Mouse (Mus musculus): ENCODE measurements at regions not wholly inside any gene's neighbourhood (a gene's known extent, or its start where the extent isn't known, plus 50 kb on each side); places are given as distances from the start of the nearest gene placed in this dataset.
A peak's percentile ranks its signal among the peaks of the same experiment; 100 is the strongest.

DNA sequence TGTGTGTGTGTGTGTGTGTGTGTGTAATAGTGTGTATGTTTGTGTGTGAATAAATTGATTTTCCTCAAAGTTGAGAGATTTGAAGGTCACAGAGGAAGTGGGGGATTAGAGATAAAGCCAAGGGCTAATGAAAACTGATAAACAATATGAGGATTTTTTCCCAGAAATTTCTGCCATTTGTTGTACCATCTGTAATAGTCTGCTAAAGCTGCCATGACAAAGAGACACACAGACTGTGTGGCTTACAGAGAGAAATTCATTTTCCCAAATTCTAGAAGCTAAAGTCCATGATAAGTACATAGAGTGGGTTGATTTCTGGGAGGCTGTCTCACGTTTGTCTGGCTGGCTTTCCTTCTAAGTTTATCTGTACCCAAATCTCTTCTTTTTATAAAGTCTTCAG is 259.6 kb downstream of the Ndufa4 start:
- Histone ChIP-seq H3K4me2 (ENCODE audit: low read depth, low read length) (no peak overlapping the region), H3K27me3 (ENCODE audit: control insufficient read depth, insufficient read depth, low read depth, low read length) (no peaks in the 10 kb centered on the region), H3K27ac (ENCODE audit: low read length) (no peak overlapping the region), H3K4me3 (ENCODE audit: low read length) (no peak overlapping the region), H3K36me3 (ENCODE audit: control insufficient read depth, insufficient read depth, low read length) (no peaks in the 10 kb centered on the region), H3K9ac (ENCODE audit: low read length) (no peak overlapping the region), H3K9me3 (ENCODE audit: control insufficient read depth, low read length) (no peaks in the 10 kb centered on the region), H3K4me1 (replicated peaks; ENCODE audit: control insufficient read depth, insufficient read depth, low read length) (no peaks in the 10 kb centered on the region)
- ATAC-seq (ENCODE audit: low read depth), result no peak
- WGBS, result 30% methylated on average over 1 of the region's 1 CpGs

DNA sequence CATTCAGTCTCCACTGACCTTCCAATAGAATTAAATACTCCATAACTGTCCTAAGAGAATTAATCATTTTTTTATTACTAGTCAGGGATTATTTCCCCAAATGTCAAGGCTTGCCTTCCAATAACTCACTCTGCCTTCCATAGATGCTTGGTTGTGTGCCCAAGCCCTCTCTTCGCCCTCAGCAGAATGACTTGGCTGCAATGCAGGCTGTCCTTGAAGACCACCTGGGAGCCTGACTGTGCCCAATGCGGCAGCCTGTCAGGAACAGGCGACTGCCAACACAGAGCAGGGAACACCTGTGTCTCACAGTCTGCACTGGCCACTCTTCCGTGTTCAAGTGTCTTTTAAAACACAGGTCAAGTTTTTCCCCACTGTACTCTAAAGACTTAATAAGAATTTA is 294.0 kb downstream of the Ndufa4 start:
- no peaks in the 10 kb centered on the region for H3K9me3 ChIP-seq (ENCODE audit: control insufficient read depth, low read length)
- no peak overlapping the region for H3K4me2 ChIP-seq (ENCODE audit: low read depth, low read length)
- no peaks in the 10 kb centered on the region for H3K4me1 ChIP-seq (replicated peaks; ENCODE audit: control insufficient read depth, insufficient read depth, low read length)
- 69% methylated on average over 4 of the region's 4 CpGs for WGBS
- H3K4me3 ChIP-seq (ENCODE audit: low read length), result no peak overlapping the region
- no peaks in the 10 kb centered on the region for H3K27me3 ChIP-seq (ENCODE audit: control insufficient read depth, insufficient read depth, low read depth, low read length)
- no peak for ATAC-seq (ENCODE audit: low read depth)
- H3K9ac ChIP-seq (ENCODE audit: low read length), result no peak overlapping the region
- no peaks in the 10 kb centered on the region for H3K36me3 ChIP-seq (ENCODE audit: control insufficient read depth, insufficient read depth, low read length)
- H3K27ac ChIP-seq (ENCODE audit: low read length), result no peak overlapping the region

DNA sequence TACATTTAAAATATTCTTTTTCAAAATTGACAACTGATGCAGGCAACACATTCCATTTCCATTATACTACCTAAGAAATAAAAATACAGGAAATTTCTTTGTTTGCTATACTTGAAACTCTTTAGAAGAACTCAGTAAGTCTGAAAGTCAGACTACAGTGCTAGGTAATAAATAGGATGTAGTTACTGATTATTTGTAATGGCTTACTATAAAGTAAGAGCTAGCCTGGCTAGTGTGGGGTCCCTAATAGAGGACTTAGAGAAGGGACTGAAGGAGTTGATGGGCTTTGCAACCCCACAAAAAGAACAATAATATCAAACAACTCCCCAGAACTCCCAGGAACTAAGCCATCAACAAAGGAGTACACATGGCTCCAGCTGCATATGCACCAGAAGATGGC is 299.1 kb downstream of the Ndufa4 start:
- ATAC-seq (ENCODE audit: low read depth), result no peak
- no peak overlapping the region for H3K4me3 ChIP-seq (ENCODE audit: low read length)
- no peaks in the 10 kb centered on the region for H3K36me3 ChIP-seq (ENCODE audit: control insufficient read depth, insufficient read depth, low read length)
- no peaks in the 10 kb centered on the region for H3K27me3 ChIP-seq (ENCODE audit: control insufficient read depth, insufficient read depth, low read depth, low read length)
- no peak overlapping the region for H3K27ac ChIP-seq (ENCODE audit: low read length)
- no peak overlapping the region for H3K4me2 ChIP-seq (ENCODE audit: low read depth, low read length)
- no peaks in the 10 kb centered on the region for H3K4me1 ChIP-seq (replicated peaks; ENCODE audit: control insufficient read depth, insufficient read depth, low read length)
- no peaks in the 10 kb centered on the region for H3K9me3 ChIP-seq (ENCODE audit: control insufficient read depth, low read length)
- H3K9ac ChIP-seq (ENCODE audit: low read length), result no peak overlapping the region

- no peak overlapping the region for H3K9ac ChIP-seq (ENCODE audit: low read length)
- H3K4me3 ChIP-seq (ENCODE audit: low read length), result no peak overlapping the region
- H3K27ac ChIP-seq (ENCODE audit: low read length), result no peak overlapping the region
- H3K4me2 ChIP-seq (ENCODE audit: low read depth, low read length), result no peak overlapping the region
- no peaks in the 10 kb centered on the region for H3K9me3 ChIP-seq (ENCODE audit: control insufficient read depth, low read length)
- H3K36me3 ChIP-seq (ENCODE audit: control insufficient read depth, insufficient read depth, low read length), result no peaks in the 10 kb centered on the region
- H3K27me3 ChIP-seq (ENCODE audit: control insufficient read depth, insufficient read depth, low read depth, low read length), result no peaks in the 10 kb centered on the region
- ATAC-seq (ENCODE audit: low read depth), result no peak
- 63% methylated on average over 2 of the region's 2 CpGs for WGBS
- H3K4me1 ChIP-seq (replicated peaks; ENCODE audit: control insufficient read depth, insufficient read depth, low read length), result no peaks in the 10 kb centered on the region
Observed at GRCm38 (mm10) chr6:11607696-11608095, 299.6 kb downstream of the Ndufa4 start.

- Histone ChIP-seq H3K27me3 (ENCODE audit: control insufficient read depth, insufficient read depth, low read depth, low read length) (no peaks in the 10 kb centered on the region), H3K4me1 (replicated peaks; ENCODE audit: control insufficient read depth, insufficient read depth, low read length) (no peaks in the 10 kb centered on the region), H3K9ac (ENCODE audit: low read length) (no peak overlapping the region), H3K27ac (ENCODE audit: low read length) (no peak overlapping the region), H3K4me2 (ENCODE audit: low read depth, low read length) (no peak overlapping the region), H3K36me3 (ENCODE audit: control insufficient read depth, insufficient read depth, low read length) (no peaks in the 10 kb centered on the region), H3K4me3 (ENCODE audit: low read length) (no peak overlapping the region), H3K9me3 (ENCODE audit: control insufficient read depth, low read length) (no peaks in the 10 kb centered on the region)
- WGBS, result 88% methylated on average over 3 of the region's 3 CpGs
- ATAC-seq (ENCODE audit: low read depth), result no peak
Observed at GRCm38 (mm10) chr6:11606055-11606454, 301.2 kb downstream of the Ndufa4 start.

DNA sequence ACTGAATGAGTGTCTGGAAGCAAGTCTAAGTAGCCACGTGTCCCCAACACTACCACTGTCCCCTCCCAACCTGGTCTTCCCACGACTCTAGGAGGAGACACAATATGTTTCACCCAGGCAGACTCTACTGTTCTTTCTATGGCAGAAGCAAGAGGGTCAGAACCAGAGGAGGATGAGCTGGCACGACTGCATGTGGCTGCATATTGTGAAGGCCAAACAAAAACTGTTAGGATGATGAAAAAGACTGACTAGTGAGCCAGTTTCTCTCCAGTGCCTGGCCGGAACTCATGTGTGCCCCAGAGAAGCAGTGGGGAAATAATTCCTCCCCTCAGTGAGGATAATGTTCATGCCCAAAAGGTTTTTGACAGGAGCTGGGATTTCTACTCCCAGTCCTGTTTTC is 301.8 kb downstream of the Ndufa4 start:
- Histone ChIP-seq H3K9ac (ENCODE audit: low read length) (no peak overlapping the region), H3K36me3 (ENCODE audit: control insufficient read depth, insufficient read depth, low read length) (no peaks in the 10 kb centered on the region), H3K9me3 (ENCODE audit: control insufficient read depth, low read length) (no peaks in the 10 kb centered on the region), H3K4me3 (ENCODE audit: low read length) (no peak overlapping the region), H3K27me3 (ENCODE audit: control insufficient read depth, insufficient read depth, low read depth, low read length) (no peaks in the 10 kb centered on the region), H3K4me1 (replicated peaks; ENCODE audit: control insufficient read depth, insufficient read depth, low read length) (no peaks in the 10 kb centered on the region), H3K27ac (ENCODE audit: low read length) (no peak overlapping the region), H3K4me2 (ENCODE audit: low read depth, low read length) (no peak overlapping the region)
- 64% methylated on average over 4 of the region's 4 CpGs for WGBS
- no peak for ATAC-seq (ENCODE audit: low read depth)

DNA sequence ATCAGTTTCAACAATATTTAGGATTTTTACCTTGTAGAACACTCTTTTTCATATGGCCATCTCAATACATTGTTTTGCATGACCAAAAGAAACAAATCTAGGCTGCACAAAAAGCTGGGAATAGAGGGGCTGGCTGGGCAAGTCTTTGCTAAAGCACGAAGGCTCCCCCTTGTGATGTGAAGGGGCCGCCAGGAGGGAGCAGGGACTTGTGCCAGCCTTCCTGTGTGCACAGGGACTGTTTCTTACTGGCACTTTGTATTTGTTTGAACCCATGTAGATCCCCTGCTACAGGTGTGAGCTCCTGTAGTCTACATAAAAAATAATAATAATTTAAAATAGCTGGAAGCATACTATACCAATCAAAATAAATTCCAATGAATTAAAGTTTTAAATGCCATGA is 312.4 kb downstream of the Ndufa4 start:
- H3K4me2 ChIP-seq (ENCODE audit: low read depth, low read length), result no peak overlapping the region
- no peak overlapping the region for H3K27ac ChIP-seq (ENCODE audit: low read length)
- H3K9me3 ChIP-seq (ENCODE audit: control insufficient read depth, low read length), result no peaks in the 10 kb centered on the region
- no peaks in the 10 kb centered on the region for H3K4me1 ChIP-seq (replicated peaks; ENCODE audit: control insufficient read depth, insufficient read depth, low read length)
- H3K4me3 ChIP-seq (ENCODE audit: low read length), result no peak overlapping the region
- H3K36me3 ChIP-seq (ENCODE audit: control insufficient read depth, insufficient read depth, low read length), result no peaks in the 10 kb centered on the region
- H3K9ac ChIP-seq (ENCODE audit: low read length), result no peak overlapping the region
- no peak for ATAC-seq (ENCODE audit: low read depth)
- no peaks in the 10 kb centered on the region for H3K27me3 ChIP-seq (ENCODE audit: control insufficient read depth, insufficient read depth, low read depth, low read length)
- 46% methylated on average over 2 of the region's 2 CpGs for WGBS

GRCm38 (mm10) chr6:11593583-11594271 is 313.6 kb downstream of the Ndufa4 start:
- no peaks in the 10 kb centered on the region for H3K4me1 ChIP-seq (replicated peaks; ENCODE audit: control insufficient read depth, insufficient read depth, low read length)
- H3K4me2 ChIP-seq (ENCODE audit: low read depth, low read length), result peak overlapping the region; percentile 34; the same call in 1 of the 2 replicates
- no peak overlapping the region for H3K9ac ChIP-seq (ENCODE audit: low read length)
- H3K27me3 ChIP-seq (ENCODE audit: control insufficient read depth, insufficient read depth, low read depth, low read length), result no peaks in the 10 kb centered on the region
- no peaks in the 10 kb centered on the region for H3K9me3 ChIP-seq (ENCODE audit: control insufficient read depth, low read length)
- ATAC-seq (ENCODE audit: low read depth), result peak; percentile 49
- H3K27ac ChIP-seq (ENCODE audit: low read length), result no peak overlapping the region
- H3K36me3 ChIP-seq (ENCODE audit: control insufficient read depth, insufficient read depth, low read length), result no peaks in the 10 kb centered on the region
- H3K4me3 ChIP-seq (ENCODE audit: low read length), result 0 out of 2 replicates have a peak overlapping the region, but pooled peaks have one; percentile 8
- WGBS, result 54% methylated on average over 14 of the region's 14 CpGs

GRCm38 (mm10) chr6:11576091-11576490 is 331.2 kb downstream of the Ndufa4 start:
- Histone ChIP-seq H3K4me1 (replicated peaks; ENCODE audit: control insufficient read depth, insufficient read depth, low read length) (no peaks in the 10 kb centered on the region), H3K4me3 (ENCODE audit: low read length) (no peak overlapping the region), H3K27me3 (ENCODE audit: control insufficient read depth, insufficient read depth, low read depth, low read length) (no peaks in the 10 kb centered on the region), H3K27ac (ENCODE audit: low read length) (no peak overlapping the region), H3K9me3 (ENCODE audit: control insufficient read depth, low read length) (no peaks in the 10 kb centered on the region), H3K36me3 (ENCODE audit: control insufficient read depth, insufficient read depth, low read length) (no peaks in the 10 kb centered on the region), H3K4me2 (ENCODE audit: low read depth, low read length) (no peak overlapping the region), H3K9ac (ENCODE audit: low read length) (no peak overlapping the region)
- no peak for ATAC-seq (ENCODE audit: low read depth)
- WGBS, result 81% methylated on average over 5 of the region's 5 CpGs

DNA sequence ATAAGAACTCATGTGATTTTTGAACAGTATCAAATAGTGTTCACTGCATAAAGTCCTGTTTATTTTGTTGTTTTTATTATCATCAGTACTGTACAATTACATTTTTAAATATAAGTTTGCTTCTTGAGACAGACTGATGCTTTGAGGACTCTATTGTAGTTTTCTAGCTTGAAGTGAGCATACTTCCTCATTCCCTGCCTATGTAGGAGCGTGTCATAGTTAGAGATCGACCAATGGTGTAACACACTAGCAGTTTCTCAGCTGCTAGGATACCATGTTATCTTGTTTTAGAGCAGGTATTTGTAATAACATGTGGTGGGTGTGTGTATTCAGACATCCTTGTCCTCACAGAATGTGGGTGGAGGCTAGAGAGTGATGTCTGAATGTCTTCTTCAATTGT is 342.1 kb downstream of the Ndufa4 start:
- H3K4me1 ChIP-seq (replicated peaks; ENCODE audit: control insufficient read depth, insufficient read depth, low read length), result no peaks in the 10 kb centered on the region
- H3K9ac ChIP-seq (ENCODE audit: low read length), result no peak overlapping the region
- H3K4me2 ChIP-seq (ENCODE audit: low read depth, low read length), result no peak overlapping the region
- ATAC-seq (ENCODE audit: low read depth), result no peak
- H3K36me3 ChIP-seq (ENCODE audit: control insufficient read depth, insufficient read depth, low read length), result no peaks in the 10 kb centered on the region
- no peaks in the 10 kb centered on the region for H3K27me3 ChIP-seq (ENCODE audit: control insufficient read depth, insufficient read depth, low read depth, low read length)
- H3K9me3 ChIP-seq (ENCODE audit: control insufficient read depth, low read length), result no peaks in the 10 kb centered on the region
- H3K4me3 ChIP-seq (ENCODE audit: low read length), result no peak overlapping the region
- no peak overlapping the region for H3K27ac ChIP-seq (ENCODE audit: low read length)
- WGBS, result 81% methylated on average over 2 of the region's 2 CpGs
